Mouse (Mus musculus) layer of hippocampus, adult 9-11 months (tissue): Measurements from ENCODE around the gene Sclt1.

Experiments used
- DNase-seq: peaks from one replicate; pipeline ENCODE4 v3.0.0; 2022

Gene Sclt1

DNA sequence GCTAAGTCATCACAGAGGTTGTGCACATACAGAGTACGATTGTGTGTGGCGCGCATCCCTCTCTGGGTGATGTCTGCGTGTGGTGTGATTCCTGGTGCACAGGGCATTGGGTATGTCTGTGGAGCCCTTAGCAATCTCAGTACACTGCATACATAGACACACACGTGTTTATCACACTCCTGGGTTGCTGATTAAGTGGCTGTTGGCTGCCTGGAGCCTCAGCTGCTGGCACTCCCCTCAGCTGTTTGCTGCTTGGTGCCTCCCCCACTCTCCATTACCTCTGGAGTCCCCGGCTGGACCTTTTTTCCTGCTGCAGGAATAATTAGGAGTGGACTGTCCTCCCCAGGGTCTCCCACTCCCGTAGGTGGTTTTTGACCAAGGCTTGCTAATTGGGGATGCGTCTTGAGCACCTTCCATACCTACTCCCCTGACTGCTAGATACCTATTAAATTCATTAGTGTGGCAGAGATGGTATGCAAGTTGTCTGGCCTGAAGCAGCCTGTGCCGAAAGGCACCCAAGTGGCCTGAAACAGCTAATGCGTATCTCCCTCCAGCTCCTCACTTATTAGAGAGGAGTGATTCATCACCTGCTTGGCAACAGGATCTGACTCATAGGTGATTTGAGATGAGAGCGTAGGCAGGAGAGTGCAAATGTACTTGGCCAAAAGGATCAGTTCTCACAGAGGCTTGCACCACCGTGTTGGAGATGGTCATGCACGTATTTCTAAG is 136.5 kb downstream of the Sclt1 start:
- DNase-seq, result no peak

DNA sequence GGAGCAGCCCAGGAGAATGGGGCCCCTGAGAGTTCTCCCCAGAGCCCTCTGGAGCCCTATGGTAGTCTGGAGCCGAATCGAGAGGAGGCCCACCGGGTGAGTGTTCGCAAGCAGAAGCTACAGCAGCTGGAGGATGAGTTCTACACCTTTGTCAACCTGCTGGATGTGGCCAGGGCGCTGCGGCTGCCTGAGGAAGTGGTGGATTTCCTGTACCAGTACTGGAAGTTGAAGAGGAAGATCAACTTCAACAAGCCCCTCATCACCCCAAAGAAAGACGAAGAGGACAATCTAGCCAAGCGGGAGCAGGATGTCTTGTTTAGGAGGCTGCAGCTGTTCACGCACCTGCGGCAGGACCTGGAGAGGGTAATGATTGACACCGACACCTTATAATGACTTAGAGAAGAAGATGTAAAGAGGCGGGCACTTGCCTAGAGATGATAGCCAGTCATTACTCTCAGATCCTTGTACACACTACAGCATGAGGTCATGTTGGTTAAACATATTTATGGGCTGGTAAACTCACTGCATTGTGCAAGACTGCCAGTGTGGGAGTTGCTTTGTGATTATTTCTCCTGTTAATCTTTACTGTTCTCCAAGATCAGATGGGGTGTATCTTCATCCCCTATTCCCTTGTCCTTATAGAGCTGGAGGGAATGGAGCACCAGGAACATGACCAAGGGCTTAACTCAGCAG is 137.5 kb downstream of the Sclt1 start:
- DNase-seq, result no peak

DNA sequence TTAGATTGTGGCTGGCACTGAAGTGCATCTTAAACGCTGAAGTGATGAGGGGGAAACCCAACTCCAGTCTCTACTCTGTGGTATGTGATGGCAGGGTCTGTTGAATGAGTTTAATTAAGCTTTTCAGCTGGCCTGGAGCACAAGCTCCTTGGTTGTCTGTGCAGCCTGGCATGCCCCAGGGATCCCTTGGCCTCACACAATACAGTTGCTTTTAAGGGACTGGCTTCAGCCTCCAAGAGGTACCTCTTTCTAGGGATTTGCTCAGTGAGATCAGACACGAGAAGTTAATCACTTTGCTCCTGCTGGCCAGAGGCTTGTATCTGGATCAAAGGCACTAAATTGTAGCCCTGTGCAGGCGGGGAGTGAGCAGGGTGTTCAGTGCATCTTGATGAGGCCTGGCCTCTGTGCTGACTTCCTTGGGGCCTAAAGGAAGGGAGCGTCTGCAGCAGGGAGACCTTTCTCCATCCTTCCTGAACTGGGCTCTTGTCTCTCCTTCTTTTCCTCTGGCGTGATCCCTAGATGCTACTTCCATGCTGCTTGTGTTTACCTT is 138.8 kb downstream of the Sclt1 start:
- DNase-seq, result no peak

DNA sequence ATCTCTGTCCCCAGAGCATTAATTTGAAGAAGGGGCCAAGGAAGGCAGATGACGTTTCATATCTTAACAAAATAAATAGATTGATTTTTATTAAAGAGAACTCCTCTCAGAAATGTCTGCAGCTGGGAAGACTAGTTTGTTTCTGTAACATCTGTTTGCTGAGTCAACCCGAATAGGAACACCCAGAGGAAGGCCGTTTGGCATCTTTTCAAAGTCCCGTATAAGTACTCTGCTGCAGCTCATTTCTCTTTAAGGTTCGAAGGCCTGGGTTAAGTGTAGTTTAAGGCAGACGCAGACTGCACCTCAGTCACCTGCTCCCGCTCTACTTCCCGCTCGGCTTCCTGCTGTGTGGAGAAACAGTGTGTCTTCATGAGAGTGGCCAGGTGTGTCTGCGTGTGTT is 139.4 kb downstream of the Sclt1 start:
- DNase-seq, result no peak

DNA sequence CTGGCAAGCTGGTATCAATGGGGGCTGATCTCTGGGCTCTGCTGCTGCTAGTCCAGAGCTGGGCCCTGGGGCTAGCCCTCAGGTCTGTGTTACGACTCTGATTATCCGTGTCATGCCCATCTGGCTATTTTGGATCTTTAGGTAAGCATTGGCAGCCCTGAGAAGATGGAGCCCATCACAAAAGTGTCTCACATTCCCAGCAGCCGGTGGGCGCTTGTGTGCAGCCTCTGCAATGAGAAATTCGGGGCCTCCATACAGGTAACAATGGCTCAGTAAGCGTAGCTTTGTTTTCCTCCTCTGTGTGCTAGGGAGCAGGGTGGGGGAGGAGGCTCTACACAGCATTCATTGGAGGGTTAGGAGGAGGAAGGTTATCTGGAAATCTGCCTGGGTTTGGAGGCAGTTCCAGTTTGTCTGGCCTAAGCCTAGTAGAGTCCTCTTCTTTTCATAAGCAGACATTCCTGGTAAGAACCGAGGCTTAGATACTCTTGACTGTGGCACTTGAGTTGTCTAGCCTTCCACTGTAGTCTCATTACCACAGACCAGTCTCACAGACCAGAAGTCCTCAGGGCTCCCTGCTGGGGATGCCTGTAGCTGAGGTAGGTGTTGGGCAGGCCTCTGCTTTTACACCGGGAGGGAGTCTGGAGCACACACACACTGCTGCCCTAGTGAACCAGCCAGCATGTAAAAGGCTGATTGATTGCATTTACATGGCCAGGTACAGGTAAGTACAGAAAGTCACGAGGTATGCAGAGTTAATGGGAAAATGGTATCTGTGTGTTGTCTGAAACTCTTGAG is 140.9 kb downstream of the Sclt1 start:
- no peak for DNase-seq

DNA sequence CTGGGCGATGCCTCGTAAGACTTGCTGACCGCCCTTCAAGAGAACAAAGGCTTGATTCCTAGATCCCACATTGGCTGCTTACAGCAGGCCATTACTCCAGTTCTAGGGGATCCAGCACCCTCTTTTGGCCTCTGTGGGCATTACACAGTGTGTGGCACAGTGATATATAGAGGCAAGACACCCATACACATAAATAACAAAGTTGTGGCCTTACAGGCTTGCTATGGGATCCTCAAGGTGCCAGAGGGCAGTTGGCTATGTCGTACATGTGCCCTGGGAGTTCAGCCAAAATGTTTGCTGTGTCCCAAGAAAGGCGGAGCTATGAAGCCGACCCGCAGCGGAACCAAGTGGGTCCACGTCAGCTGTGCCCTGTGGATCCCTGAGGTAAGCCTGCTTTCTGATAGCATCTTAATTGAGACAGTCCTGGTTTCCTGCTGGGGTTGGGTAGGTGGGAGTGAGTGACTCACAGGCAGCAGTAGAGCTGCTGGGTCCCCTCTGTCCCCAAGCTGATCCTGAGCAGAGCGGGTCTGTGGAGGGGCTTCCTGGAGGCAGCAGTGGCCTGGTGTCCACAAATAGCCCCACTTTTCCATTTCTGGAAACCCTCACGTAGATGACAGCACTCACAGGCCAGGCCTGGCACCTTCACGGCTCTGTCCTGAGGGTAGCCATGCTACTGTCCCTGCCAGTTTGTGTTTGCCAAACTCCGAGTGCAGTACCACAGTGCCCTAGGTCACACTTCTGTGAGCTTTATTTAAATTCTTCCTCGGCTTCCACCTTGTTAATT is 142.3 kb downstream of the Sclt1 start:
- DNase-seq, result no peak

DNA sequence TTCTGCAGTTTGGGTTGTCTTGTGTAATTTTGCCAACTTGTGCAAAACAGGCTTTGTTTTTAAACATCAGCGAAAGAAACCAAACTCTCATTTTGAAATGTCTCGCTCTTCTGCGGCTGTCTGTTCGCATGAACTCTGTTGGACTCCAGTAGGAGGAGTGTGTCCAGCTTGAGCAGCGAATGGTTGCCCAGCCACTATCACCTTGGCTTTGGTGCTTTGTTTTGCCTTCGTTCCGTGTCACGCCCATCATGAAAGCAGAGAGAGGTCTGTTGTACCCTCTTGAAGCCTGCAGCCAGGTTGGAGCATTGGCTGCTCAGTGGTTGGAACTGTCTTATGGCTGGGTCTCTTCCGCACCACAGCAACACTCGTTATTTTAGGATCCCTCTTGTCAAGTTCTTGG is 143.1 kb downstream of the Sclt1 start:
- no peak for DNase-seq

DNA sequence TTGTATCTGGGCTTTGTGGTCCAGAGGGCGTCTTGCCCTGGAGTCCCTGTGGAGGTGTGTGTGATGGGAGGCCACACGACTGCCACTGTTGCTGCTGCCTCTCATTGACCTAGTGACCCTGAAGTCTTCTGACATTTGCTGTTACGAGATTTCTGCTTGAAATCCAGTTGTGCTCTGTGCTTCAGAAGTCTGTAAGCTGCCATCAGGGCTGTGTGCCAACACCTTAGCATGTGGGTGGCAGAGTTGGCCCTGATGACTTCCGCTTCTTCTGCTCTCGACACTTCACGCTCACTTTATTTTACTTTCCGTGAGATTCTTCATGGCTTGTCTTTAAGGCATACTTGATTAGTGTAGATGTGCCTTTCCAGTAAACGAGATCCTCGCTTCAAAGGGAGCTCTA is 143.9 kb downstream of the Sclt1 start:
- DNase-seq, result no peak

DNA sequence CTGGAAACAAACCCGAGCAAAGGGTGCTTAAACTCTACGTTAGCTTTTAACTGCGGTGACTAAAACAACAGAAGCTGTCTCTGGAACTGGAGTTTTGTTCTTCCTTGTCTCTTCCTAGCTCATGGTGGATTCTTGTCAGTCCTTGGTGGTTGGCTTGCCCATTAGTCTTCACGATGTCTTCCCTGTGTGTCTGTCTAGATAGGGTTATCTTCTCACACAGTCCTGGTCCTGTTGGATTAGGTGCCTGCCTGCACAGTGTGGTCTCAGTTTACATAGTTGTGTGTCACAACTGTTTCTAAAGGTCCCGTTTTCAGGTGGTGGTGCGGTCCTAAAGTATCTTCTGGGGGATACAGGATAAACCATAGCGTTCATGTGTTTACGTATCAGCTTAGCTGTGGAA is 145.3 kb downstream of the Sclt1 start:
- DNase-seq, result no peak

DNA sequence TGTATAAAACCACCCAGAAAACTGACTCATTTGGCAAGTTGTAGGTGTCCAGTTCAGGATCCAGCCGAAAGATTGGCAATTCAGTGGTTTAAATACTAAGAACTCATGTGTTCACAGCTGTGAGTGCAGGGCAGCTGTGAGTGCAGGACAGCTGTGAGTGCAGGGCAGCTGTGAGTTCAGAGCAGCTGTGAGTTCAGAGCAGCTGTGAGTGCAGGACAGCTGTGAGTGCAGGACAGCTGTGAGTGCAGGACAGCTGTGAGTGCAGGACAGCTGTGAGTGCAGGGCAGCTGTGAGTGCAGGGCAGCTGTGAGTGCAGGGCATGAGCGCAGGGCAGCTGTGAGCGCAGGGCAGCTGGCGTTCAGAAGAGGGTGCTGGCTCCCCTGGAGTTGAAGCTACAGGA is 147.3 kb downstream of the Sclt1 start:
- DNase-seq, result no peak

DNA sequence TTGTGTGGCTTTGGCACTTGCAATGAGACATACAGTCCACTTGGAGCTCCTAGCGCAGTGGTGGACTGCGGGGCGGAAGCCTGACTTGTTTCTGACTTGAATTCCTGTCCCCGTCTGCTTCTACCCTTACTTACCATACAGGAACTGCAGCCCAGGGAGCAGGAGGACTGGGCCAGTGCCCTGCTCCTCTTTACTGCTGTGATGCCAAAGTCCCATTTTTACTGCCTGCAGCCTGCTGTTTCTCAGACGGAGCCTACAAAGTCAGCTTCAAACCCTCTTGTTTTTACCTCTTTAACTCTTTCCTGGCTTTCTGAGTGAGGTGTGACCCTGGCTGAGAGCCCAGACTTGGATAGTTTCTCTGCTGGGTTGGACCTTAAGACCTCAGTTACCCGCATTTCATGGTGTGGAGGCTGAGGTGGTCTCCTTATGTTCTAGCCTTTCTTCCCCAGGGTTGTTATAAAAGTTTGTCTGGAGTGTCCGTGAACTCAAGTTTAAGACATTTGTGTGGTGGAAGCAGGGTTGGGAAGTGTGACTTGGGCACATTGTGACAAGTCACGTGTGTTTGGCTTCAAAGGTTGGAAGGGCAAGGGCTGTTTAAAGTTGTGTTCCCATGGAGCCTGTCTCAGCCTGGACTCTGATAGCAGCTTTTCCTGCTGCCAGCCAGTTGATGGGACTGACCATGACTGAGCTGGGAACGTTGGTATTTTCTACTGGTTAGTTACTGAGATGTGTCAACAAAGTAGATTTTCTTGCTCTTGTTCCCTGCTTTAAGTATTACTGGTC is 148.0 kb downstream of the Sclt1 start:
- DNase-seq, result no peak

DNA sequence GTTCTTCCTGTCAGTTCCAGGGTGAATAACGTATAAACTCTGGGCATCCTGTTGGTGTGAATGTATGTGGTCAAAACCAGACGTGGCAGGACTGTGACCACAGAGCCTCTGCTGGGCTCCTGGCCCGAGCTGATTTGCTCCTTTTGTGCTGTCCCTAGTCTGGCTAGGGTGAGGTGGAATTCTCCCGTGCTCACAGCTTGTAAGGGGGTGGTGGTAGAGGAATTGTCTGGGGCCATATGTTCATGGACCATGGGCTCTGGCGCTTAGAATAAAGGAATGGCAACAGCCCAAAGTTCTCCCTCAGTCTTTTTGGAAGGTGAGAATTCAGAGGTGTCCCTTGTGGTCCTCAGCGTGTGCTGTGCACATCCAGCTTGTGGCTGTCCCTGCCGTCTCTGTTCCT is 149.5 kb downstream of the Sclt1 start:
- DNase-seq, result no peak

DNA sequence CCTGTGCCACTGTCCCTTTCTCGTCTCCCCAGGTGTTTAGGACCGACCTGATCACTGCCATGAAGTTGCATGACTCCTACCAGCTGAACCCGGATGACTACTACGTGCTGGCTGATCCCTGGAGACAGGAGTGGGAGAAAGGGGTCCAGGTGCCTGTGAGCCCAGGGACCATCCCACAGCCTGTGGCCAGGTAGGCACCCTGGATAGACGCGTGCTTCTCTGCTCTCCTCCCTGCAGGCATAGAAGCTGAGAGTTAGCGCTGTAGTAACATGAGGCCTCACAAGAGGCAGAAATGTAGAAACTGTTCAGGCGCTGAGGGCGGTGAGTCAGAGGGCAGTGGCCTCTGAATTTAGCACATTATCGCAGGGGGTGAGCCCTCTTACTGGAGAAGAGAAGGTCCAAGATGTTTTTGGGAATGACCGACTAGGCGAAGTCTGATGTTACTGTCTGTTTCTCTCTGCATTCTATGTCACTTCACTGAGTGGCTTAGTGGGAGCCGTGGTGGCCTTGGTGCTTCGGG is 150.6 kb downstream of the Sclt1 start:
- no peak for DNase-seq

DNA sequence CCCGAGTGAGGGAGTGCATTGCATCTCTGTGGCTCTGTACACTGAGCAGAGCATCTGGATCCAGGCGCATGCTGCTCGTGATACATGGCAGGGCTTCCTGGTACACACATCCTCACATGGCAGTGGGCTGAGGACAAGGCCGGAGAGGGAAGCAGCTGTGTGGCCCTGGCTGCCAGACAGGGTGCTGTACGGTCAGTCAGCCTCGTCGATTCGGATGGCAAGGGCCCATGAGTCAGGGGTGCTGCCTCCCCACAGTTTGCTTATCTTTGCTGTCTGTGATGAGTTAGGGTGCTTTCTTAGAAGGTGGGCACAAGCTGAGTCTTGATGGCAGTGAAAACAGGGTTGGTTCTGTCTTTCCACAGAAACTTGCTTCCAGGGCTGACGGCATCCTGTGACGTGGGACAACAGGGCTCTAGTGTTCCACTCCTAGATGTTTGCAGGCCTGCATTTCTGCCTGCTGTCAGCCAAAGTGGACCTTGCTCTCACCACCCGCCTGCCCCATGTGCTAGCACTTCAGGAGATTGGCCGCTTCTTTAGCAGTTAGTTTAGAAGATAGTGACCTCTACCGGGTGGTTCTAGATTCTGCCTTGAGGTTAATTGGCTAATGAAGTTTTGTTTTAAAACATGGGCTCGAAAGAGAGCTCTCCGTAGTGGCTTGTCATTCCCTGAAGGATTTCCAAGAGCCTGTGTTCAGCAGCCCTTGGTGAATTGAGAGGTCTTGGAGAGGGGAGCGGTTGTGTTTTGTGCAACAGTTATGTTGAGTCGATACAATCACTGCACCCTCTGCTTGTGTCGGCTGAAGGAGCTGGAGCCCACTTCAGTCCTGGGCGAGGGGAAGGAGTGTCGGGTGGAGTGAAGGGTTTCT is 151.4 kb downstream of the Sclt1 start:
- peak; percentile 59 for DNase-seq

DNA sequence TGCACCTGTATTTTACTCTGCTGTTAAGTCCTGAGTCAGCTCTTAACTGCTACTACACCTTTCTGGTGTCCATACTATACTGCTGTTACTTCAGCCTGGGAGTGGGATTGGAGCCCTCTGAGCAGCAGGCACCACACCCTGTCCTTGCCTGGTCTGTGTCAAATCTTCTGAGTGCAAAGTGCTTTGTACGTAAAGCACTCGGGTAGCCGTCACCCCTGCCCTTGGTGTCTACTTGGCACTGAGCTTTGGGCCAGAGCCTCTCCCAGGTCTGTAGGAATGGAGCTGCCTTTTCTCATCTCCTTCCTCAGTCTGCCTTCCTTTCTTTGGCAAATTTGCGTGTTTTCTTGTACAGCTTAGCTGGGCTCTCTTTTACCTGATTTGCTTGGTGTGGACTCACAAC is 152.3 kb downstream of the Sclt1 start:
- no peak for DNase-seq

DNA sequence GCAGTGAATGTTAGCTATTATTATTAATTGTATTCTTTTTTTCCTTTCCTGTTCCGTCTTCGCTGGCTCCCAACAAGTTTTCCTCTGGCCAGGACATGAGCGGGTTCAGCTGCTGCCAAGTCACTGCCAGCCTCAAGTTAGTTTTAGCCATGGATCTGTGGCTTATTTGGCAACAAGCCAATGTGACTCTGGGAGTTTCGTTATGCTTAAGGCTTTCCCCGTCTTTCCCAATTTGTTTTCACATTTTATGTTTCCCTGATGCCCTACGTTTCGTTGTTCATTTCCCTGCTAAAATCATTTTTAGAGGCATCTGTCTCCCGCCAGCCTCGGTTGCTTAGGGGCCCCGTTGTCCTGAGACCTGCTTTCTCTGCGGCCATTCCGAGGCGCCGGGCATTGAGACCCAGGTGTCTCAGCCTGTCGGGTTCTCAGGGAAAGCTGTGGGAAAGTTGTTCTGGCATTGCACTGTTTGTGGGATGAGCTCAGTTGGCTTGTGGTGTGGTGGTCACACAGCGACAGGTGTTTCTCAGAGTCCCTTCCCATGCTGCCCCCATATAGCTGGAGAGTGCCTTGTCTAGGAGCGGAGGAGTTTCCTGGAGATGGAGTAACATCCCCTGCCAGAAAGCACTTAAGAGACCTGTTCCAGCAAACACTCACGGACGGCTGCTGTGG is 152.9 kb downstream of the Sclt1 start:
- DNase-seq, result no peak

DNA sequence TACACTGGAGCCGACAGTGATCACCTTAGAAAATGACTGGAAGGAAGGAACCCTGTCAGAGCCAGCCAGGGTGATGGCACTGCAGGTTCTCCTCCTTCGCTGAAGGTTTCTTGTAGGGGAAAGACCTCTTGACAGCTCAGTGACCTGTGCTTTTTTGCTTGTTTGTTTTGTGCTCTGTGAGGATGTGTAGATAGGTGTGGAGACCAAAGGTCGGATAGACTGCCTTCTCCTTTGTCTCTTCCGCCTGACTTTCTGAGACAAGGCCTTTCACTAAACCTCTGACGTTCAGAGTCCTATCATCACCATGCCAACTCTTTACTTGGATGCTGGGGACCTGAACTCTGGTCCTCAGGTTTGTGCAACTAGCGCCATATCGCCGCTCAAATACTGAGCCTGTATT is 153.8 kb downstream of the Sclt1 start:
- DNase-seq, result no peak

DNA sequence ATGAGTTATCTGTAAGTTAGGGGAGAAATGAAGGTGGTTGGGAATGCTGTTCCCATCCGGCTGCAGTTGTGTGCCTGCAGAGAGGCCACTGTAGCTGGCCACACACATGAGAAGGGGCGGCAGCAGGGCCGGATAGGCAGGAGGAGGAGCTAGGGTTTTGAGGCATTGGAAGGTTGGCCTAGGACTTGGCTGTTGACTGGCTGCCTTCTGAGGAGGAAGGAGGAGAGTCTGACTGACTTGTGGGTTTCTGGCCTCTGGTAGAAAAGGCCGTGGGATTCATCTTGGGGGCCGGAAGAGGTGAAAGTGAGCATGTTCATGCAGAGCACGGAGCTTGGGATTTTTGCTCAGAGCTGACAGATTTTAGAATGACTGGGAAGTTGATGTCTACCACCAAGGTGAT is 154.7 kb downstream of the Sclt1 start:
- DNase-seq, result no peak

DNA sequence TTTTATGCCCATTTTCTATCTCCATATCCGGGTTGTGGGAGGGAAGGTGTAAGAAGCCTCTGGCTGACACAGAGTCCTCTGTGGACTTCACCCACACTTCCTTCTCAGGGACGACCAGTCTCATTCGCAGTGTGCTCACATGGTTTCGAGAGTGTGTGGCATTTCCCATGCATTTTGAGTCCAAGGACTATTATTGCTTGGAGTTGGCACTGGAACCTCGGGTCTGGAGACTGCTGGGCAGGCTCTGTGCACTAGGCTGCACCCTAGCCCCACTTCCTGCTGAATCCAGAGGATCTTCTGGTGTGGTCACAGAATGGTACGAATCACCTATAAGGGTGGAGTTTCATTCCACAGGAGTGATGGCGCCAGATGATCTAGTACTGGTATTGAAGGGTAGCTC is 155.4 kb downstream of the Sclt1 start:
- DNase-seq, result no peak

DNA sequence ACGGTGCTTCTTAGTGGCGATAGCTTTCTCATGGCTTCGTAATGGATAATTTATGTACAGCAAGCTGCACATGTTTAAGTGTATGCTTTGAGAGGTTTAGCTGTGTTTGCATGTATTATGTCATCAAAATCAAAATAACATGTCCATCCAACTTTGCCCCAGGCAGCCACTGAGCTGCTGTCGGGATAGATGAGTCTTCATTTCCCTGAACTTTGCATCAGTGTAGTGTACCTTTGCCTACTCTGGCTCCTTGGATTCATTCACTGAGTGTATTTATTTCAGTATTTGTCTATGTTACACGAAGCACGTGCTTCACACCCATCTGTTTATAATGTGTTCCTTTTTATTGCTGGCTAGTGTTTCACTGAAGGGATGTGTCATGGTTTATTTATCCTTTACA is 156.0 kb downstream of the Sclt1 start:
- DNase-seq, result no peak
